Mouse (Mus musculus): Measurements from ENCODE around the gene Asnsd1. TPM values are rescaled to one million over a fixed set of nuclear protein-coding genes. Genes with fewer than 3 reads are reported as not detected.
"Not testable (repeated sequence)": the region's sequence is repeated elsewhere in the genome, so short reads cannot be mapped to it uniquely, and the experiment has no call there.

Gene Asnsd1
- 10 to 100 TPM; 42.2 to 45.6 TPM for total RNA-seq (2021)
- long read RNA-seq, experiment 1, transcript Asnsd1-201 (6 exons, 2,442 nt): major isoform, 63 of 68 reads
- long read RNA-seq, experiment 1, partial matches to known transcripts: 2 of 68 reads
- long read RNA-seq, experiment 1, other reads (novel, unspliced or antisense): 1 of 68 reads
- long read RNA-seq, experiment 2, transcript Asnsd1-201 (6 exons, 2,442 nt): major isoform, 67 of 70 reads
- long read RNA-seq, experiment 2, partial matches to known transcripts: 1 of 70 reads
- long read RNA-seq, experiment 2, other reads (novel, unspliced or antisense): 2 of 70 reads

- intact Hi-C loops (cut with DNase I): loop anchor here (2.0 to 10.0 kb wide), 3 partner anchors 35 to 300 kb away; partner anchors contain the start of genes Gm28778, Ormdl1 and Pms1
- DNase-seq: peak; percentile 98 to 99
Measured at GRCm38 (mm10) chr1:53352327-53353261, at the start of gene Asnsd1, which contains the start of the genes Asdurf and Gm28551. TSS of gene Asnsd1 (minus strand) at chr1:53352752. TSS of gene Asdurf (minus strand) at chr1:53352619. TSS of gene Gm28551 (minus strand) at chr1:53352667.

- intact Hi-C loops (cut with DNase I): not testable (repeated sequence)
- peak; percentile 13 to 24 for DNase-seq
Measured at GRCm38 (mm10) chr1:53393936-53394760, 41.6 kb upstream of the Asnsd1 start.

- DNase-seq: no peak
- intact Hi-C loops (cut with DNase I): no loop called here
Measured at GRCm38 (mm10) chr1:53388762-53389161, 36.2 kb upstream of the Asnsd1 start.

GRCm38 (mm10) chr1:53384085-53384688, 31.6 kb upstream of the Asnsd1 start:
- no peak for DNase-seq
- intact Hi-C loops (cut with DNase I): no loop called here

- intact Hi-C loops (cut with DNase I): no loop called here
- no peak for DNase-seq
Measured at GRCm38 (mm10) chr1:53377731-53378130, 25.2 kb upstream of the Asnsd1 start.

GRCm38 (mm10) chr1:53375965-53376364, 23.4 kb upstream of the Asnsd1 start:
- DNase-seq; intact Hi-C loops (cut with DNase I): not testable (repeated sequence)

GRCm38 (mm10) chr1:53358988-53359387, 6.4 kb upstream of the Asnsd1 start:
- no peak for DNase-seq
- intact Hi-C loops (cut with DNase I): loop anchor here (10.0 kb wide), 1 partner anchor 64 kb away; the partner anchor contains the start of genes Gm28778, Ormdl1 and Pms1

- DNase-seq: no peak
- intact Hi-C loops (cut with DNase I): no loop called here
Measured at GRCm38 (mm10) chr1:53341071-53341470, 11.5 kb downstream of the Asnsd1 start.

- intact Hi-C loops (cut with DNase I); DNase-seq: not testable (repeated sequence)
Measured at GRCm38 (mm10) chr1:53337403-53337802, 15.1 kb downstream of the Asnsd1 start.

GRCm38 (mm10) chr1:53335465-53335864, 17.1 kb downstream of the Asnsd1 start:
- intact Hi-C loops (cut with DNase I): no loop called here
- no peak for DNase-seq

GRCm38 (mm10) chr1:53333527-53333926, 19.0 kb downstream of the Asnsd1 start:
- intact Hi-C loops (cut with DNase I); DNase-seq: not testable (repeated sequence)

GRCm38 (mm10) chr1:53324827-53325494, 27.6 kb downstream of the Asnsd1 start:
- intact Hi-C loops (cut with DNase I): no loop called here
- no peak for DNase-seq

GRCm38 (mm10) chr1:53324277-53324676, 28.3 kb downstream of the Asnsd1 start:
- DNase-seq: no peak
- intact Hi-C loops (cut with DNase I): no loop called here

- intact Hi-C loops (cut with DNase I): no loop called here
Measured at GRCm38 (mm10) chr1:53323254-53323653, 29.3 kb downstream of the Asnsd1 start.

GRCm38 (mm10) chr1:53321662-53322344, 30.7 kb downstream of the Asnsd1 start:
- intact Hi-C loops (cut with DNase I): no loop called here
- DNase-seq: no peak

More at GRCm38 (mm10) chr1:53323254-53323653, 29.3 kb downstream of the Asnsd1 start:
- no peak for DNase-seq

GRCm38 (mm10) chr1:53312989-53313967, 39.3 kb downstream of the Asnsd1 start, which contains the start of gene Osgepl1:
TSS of gene Osgepl1 (plus strand) at chr1:53313624.
- DNase-seq: peak; percentile 87 to 90
- intact Hi-C loops (cut with DNase I): no loop called here

GRCm38 (mm10) chr1:53300506-53300905, 52.0 kb downstream of the Asnsd1 start:
- no peak for DNase-seq

More at GRCm38 (mm10) chr1:53300506-53300905, 52.0 kb downstream of the Asnsd1 start:
- intact Hi-C loops (cut with DNase I): no loop called here
